Mouse (Mus musculus): ENCODE data around the gene Ksr1.

The Ksr1 gene

DNA sequence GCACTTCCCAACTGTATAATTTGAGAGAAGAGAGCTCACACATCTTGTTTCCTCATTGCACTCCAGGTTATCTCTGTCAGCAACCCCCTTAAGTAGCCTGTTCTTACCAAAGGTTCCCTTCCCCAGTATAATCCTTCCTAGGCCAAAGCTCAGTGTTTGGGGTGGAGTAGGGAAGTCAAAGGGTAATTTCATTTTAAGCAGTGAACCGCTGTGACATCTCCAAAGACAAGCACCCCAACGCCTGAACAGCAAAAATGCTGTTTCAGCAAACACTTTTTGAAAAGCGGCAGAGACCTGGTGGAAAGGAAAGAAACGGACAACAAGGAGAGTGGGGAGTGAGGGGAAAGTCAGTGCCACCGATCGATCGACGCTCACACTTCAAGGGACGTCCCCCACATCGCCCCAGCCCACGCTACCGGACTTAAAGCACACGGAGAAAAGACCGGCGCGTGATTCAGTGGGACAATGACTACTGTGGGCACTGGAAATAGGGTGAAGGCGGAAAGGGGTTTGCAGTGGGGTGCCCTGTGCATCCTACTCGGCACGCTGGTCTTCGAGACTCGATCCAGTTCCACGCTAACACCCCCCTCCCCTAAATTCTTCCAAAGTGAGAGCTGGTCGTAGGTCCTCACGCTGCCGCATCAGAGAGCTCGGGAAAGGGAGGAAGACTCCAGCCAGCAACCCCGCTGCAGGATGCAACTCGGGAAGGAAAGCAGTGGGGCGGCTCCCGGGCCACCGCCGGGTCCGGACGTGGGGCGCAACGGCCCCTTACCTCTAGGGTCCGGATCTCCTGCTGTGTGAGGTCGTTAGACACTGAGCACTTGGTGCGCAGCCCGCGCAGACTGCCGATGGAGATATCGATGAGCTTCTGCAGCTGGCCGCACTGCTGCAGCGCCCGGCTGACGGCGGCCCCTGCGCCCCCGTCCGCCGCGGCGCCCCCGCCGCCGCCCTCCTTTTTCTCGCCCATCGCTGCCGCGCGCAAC is 633 bp downstream of the Ksr1 start:
- no peak for DNase-seq (ENCODE audit: low spot score)

DNA sequence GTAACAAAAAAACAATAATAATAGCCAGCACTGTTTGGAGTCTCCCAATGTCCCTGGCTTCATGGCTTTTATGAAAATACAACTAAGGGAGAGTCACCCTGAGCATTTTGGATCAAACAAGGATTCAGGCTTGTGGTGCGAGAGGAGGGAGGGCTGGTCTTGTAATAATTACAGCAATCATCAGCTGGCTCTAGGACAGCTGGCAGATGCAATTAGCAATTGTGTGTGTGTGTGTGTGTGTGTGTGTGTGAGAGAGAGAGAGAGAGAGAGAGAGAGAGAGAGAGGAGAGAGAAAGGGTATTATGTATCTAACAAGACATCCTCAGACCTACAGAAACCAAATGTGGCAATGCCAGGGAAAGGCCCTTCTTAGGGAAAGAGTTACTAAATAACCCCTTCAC is 1.5 kb downstream of the Ksr1 start:
- DNase-seq (ENCODE audit: low spot score): no peak

DNA sequence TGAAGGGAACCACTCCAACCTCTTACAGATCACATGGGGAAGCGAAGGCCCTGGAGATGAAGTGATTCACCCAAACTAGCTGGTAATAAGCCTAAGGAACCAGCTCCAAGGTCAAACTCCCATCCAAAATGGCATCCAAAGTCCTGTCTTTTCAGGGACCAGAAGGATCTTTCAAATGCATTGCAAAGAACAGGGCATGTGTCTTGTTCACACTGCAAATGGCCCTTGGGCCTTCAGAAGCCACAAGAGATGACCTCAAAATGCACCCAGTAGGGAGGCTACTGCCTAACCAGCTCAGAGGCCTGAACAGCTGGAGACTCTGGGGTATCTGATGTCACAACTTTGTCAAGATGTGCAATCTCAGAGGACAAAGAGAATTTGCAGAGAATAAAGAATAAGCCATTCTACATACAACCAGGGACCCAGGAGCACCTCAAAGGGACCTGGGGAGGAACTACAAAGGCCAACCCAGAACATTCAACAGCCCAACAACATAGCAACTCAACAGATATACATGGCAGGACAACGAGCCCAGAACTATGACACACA is 2.1 kb downstream of the Ksr1 start:
- DNase-seq (ENCODE audit: low spot score): no peak

DNA sequence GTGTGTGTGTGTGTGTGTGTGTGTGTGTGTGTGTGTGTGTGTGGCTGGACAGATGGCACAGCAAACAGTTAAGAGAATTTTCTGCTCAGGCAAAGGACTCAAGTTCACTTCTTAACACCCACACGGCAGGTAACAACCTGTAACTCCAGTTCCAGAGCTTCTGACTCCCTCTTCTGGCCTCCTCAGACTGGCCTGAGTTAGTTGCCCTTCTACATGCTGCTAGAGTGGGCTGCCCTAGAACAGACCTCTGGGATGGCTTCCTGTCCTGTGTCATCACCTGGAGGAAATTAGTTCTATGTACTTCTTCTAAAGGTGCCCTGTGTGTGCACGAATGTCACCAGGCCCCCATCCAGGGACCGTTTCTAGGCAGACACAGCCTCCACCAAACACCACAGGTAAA is 2.9 kb downstream of the Ksr1 start:
- DNase-seq (ENCODE audit: low spot score): no peak

DNA sequence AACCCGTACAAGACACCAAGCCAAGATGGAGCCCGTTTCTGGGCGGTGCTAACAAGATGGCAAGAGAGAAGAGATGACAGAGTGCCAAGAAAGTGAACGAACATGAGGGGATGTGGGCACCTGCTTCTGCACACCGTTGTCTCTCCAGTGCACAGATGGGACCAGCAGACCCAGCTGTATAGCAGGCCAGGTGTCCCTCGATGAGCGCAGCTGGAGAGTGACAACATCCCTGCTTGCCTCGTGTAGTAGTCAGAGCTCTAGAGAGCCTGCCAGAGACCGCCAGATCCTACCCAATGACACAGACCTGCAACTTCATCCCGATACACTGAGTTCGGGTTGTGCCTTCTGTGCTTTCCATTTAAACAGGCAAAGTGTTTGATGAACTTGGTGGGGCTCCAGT is 3.8 kb downstream of the Ksr1 start:
- DNase-seq (ENCODE audit: low spot score): no peak

DNA sequence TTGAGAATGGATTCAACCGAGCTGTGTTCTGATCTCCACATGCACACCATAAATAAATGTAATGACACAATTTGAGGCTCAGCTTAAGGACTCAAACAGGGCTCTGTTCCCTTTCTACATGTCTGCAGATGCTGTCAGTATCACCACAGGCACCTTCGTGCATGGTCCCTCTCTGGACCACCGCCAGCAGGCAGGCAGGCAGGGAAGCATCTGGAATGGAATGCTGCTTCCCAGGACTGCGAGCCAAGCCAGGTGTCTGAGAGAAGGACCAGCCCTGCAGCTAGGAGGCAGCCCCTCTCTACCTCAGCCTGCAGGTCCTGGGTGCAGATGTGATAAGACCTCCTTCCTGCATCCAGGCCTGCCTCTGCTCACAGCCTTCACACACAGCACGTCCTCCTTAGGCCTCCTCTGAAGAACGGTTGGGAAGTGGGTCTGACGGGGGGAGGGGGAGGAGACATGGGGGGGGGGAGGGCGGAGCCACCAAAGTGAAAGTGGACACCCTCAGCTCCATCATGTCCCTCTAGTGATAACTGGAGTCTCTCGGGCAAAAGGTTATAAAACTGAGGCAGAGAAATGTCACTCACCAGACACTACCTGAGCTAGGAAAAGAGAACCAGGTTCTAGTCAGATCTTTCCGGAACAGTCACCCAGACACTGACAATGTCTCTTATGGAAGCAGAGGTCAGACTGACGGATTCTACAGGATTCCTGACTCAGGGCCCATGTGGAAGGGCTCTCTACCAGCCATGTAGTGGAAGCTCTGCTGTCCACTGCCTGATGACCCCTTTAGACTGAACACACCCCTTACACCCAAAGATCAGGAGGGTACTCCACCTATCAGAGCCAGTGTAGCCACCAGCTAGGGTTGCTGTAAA is 4.7 kb downstream of the Ksr1 start:
- DNase-seq (ENCODE audit: low spot score): no peak

DNA sequence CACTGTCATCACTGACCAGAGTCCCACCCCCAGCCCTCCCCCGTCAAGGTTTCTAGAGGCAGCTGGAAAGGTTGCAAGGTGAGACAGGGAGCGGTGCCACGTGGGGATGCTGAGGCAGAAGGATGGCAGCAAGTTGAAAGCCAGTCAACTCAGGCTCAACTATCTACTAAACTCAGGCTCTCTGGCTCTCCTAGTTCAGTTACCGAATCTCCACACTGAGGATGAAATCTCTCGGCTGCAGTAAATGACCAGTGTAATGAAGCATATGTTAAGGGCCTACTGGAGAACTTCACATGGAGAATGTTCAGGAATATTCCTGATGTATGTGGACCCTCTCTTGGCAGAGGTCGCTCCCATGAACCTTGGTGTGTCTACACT is 5.7 kb downstream of the Ksr1 start:
- DNase-seq (ENCODE audit: low spot score): no peak

DNA sequence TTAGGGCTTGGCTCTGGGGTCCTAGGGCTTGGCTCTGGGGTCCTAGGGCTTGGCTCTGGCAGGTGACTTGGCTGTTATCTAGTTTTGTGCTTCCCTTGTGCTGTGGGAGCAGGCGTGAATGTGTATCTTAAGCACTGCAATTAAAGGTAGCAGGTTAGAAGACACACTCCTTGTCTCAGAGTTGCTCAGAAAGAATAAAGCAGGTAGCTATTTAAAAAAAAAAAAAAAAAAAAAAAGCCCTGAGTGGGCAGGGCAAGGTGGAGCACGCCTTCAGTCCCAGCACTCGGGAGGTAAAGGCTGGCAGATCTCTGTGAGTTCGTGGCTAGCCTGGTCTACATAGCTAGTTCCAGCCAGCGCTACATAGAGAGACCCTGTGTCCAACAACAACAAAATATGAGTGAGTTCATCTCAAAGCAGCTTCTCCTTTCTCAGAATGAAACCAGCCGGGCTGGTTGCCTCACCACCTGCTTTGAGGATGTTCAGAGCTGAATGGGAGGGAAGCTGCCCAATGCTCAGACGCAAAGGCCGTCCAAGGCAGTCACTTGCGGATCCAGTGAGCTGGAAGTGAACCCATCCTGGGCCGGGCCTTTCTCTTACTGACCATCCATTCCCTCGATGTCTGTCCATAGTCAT is 6.2 kb downstream of the Ksr1 start:
- DNase-seq (ENCODE audit: low spot score): no peak

DNA sequence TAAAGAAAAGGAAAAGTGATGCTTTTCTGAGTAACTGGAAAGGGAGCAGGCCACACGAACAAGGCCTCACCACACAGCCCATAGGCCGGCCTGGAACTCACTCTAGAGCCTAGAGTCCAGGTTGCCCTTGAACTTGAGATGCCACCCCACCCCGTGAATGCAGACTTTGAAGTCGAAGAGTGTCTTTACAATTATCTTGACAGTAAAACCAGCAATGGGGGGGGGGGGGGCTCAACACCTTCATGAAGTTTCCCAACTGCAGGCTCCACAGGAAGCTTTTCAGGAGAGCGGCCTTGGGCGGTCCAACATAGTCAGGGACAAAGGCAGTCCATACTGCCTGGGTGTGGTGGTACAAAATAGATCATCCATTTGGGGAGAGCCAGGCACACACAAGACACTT is 7.6 kb downstream of the Ksr1 start:
- DNase-seq (ENCODE audit: low spot score): no peak

DNA sequence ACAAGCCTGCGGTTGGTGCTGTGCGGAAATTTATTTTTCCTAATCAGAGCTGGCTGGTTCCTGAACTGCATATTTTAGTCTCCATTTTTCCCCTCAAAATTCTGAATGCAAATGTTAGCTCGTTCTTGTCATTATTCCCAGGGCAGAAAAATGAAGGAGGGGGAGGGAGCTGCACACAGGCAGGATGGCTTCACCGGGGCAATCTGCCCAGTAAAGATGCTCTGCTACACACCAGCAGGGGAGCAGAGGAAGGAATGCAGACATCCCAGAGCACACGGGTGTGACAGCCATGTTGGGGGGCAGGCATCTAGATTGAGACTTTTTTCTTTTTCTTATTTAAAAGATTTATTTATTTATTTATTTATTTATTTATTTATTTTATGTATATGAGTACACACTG is 9.0 kb downstream of the Ksr1 start:
- no peak for DNase-seq (ENCODE audit: low spot score)

DNA sequence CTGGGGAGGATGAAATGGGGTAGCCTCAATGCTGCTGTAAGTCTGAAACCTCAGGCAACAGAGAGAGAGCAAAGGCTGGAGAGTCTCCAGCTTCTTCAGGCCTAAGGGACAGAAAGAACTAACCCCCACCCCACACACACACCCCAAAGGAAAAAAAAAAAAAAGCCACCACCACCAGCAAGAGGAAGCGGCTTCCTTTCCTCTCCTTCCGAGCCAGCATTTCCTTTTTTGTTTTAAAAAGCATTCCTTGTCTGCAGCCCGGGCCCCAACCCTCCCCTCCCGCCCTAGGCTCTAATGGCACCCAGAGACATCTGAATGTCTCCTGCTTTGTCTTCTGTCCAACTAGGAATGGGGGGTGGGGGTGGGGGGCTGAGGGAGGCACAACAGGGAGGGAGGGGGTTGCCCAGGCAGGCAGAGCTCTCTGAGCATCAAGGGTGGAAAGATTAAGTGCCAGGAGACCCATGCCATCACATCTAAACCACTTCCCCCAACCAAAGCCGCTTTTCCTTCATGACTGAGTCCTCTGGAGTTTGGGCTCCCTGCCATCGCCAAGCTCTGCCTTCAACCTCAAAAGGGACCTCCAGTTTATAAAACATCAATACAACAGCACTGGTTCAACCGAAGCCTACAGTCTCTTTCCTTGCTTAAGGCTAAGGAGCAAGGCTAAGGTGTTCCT is 10.4 kb downstream of the Ksr1 start:
- no peak for DNase-seq (ENCODE audit: low spot score)

DNA sequence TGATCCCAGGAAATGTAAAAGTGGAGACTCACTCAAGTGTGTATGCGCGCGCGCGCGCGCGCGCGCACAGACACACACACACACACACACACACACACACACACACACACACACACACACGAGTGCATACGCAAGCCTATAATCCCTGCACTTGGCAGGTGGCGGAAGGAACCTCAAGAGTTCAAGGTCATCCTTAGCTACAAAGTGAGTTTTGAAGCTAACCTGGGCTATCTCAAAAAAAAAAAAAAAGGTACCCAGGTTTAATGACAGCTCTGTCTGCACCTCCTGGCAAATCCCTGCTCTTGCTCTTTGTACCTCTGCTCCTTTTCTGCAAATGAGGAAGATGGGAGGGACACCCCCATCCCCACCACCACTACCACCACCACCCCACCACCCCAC is 11.1 kb downstream of the Ksr1 start:
- no peak for DNase-seq (ENCODE audit: low spot score)

DNA sequence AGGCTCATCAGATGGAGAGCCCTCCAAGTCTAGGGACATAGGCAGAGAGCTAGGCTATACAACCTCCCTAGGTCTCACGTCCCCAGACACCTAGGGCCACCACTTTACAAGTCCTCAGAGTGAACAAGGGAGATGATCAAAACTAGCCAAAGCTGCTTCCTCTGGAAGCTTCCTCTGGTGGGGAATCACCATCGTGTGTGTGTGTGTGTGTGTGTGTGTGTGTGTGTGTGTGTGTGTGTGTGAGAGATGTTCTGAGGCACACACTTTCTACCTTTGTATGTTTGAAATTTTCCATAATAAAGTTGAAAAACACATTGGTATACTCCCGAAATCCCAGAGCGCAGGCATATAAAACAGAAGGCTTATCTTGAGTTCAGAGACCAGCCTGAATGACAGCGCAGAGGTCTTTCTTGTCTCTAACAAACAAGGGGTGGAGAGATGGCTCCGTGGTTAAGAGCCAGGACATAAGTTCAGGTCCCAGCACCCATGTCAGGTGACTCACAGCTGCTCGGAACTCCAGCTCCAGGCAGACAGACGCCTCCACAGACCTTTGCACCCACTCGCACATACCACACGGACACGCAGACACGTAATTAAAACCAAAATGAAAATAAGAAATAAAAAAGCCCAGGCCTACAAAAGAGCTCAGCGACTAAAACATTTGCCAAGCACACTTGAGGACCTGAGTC is 11.6 kb downstream of the Ksr1 start:
- no peak for DNase-seq (ENCODE audit: low spot score)

DNA sequence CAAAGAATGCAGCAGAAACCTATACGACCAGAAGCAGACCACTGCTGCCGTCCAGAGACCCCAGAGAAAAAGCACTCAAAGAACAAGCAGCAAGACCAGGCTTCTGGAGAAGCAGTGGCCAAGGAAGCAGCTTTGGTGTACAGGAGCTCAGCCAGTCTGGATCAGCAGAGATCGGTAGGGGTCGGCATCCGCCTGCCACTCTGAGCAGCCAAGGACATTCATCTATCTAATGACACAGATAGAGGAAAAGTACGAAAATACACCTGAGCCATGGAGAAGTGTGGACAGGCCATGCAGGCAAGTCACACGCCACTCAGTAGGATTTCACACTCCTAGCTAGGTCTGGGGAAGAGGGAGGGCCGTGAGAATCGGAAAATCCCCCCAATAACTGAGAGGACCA is 12.2 kb downstream of the Ksr1 start:
- no peak for DNase-seq (ENCODE audit: low spot score)

DNA sequence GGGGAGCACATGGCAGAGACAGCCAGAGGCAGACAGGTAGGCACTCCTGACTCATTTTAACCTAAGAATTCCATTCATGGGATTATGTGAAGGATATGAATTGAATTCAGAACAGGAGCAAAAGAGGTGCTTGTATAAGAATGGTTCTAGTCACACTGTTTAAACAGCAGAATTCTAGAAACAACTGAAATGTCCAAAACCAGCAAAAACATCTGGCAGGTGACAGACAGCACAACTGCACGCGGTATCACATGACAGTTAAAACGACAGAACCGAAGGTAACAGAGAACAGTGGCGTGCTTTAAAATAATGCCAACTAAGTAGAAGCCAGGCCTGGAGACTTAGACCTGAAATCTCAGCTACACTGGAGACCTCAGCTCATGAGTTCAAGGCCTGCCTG is 13.2 kb downstream of the Ksr1 start:
- DNase-seq (ENCODE audit: low spot score): no peak

DNA sequence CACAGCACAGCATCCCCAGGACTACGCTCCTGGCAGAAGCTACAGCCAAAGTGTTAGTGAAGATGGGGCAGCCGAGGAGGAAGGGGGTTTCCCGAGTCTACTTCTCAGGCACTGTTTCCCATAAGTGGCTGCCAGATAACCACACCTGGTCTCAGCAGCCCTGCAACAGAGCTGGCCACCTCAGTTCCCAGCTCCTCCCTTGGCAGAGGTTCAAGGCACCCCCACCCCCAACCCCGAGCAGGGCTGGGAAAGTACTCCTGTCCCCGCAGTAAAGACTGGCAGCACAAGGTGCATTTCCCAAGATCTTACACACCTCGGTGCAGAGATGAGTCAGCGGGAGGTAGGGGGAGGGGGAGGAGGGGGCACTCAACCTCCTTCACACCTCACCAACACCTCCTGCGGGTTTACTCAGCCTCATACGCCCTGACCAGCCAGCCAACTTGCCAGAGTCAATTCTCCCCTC is 14.2 kb downstream of the Ksr1 start:
- no peak for DNase-seq (ENCODE audit: low spot score)

DNA sequence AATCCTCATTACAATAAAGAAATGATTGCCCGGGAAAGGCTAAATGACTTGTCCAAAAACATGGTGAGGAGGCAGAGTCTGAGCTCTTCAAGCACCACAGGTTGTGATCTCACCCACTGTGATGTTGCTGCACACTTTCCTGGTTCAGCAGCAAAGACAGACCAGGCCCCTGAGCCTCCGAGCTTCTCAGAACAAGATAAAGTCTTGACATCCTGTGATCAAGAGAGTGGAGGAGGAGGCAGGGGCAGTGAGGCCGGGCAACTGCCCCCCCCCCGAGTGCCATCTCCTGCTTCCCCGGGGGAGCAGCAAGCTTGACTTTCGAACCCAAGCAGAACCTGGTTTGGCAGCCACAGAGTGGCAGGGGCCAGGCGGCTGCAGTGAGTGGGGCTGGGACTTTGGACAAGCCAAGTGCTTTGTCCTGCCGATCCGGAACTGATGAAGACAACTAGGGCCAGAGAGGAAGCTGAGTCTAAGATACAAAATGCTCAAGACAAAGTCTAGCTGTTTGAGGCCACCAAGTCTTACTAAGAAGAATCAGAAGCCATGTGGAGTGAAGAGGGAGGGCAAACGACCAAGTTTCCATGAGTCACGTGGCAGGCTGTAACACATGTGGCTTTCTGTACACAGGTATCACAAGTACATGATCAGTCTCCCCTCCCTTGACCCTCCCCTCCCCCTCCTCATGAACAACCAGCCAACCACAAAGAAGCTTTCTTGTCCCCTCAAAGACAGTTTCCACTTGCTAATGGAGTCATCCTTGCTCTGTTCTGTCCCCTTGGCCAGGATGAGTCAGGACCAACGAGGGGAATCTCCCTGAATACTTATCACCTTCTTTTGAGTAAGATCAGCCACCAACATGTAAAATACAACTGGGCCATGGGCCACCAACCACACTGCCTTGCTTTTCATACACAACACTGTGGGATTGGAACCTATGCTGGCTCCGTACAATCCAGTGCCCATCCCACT is 16.5 kb downstream of the Ksr1 start:
- DNase-seq (ENCODE audit: low spot score): no peak

DNA sequence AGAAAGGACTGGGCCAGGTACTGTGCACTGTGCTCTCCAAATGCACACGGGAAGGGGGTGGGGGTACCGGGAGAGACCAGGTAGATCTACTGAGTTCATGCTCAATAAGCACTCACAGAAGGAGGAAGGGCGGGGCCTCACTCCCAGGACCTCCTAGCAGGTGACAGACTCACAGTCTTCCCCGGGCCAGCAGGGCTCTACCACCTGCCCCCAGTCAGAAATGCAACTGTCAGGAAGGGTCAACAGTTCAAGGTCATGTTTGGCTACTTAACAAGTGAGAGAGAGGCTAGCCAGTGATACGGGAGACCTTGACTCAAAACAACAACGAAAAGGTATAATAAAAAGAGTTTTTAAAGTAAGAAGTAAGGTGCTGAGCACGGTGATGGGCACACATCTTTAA is 18.0 kb downstream of the Ksr1 start:
- no peak for DNase-seq (ENCODE audit: low spot score)

DNA sequence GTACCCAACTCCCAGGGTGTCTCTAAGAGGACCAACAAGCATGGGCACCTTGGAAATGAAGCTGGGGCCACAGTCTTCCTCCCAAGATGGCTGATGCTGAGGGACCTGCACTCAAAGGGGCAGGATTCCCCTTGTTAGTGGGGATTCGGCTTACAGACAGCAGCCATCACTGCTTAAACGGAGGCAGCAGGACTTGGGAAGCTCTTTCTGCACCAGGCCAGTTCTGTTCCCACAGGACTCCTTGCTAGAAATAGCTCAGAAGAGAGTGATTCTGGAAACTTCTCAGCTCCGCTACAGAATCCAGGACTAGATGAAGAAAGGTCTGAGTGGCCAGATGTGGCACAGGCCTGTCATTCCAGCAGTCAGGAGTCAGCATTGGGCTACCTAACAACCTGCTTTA is 19.2 kb downstream of the Ksr1 start:
- DNase-seq (ENCODE audit: low spot score): no peak

DNA sequence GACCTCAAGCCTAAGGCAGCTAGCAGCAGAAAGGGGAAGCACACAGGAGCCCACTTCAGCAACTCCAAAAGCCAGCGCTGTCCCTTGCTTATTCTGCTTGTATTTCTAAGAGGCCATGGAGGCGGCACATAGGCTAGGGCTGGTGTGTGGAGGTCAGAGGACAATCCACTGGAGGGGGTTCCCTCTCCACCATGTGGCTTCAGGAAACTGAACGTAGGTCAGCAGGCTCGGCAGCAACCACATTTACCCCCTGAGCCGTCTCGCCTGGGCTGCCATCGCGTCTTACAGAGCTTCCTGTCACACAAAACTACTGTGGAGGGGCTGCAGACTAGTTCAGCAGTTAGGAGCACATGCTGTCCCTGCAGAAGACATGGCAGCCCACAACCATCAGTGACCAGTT is 20.4 kb downstream of the Ksr1 start:
- no peak for DNase-seq (ENCODE audit: low spot score)

All from ovary, postnatal 36 days (tissue).